Mouse (Mus musculus) liver, embryonic 14.5 days (tissue): Measurements from ENCODE around the gene Cldn3. TPM values are rescaled to one million over a fixed set of nuclear protein-coding genes. Genes with fewer than 3 reads are reported as not detected.
"Not testable (repeated sequence)": the region's sequence is repeated elsewhere in the genome, so short reads cannot be mapped to it uniquely, and the experiment has no call there.

Experiments used
- ATAC-seq: fragments of 200-750 bp; cut with Nextera tagmentation; 2 replicates; pipeline ENCODE4 v1.8.0; 2017; ENCODE audit warnings: moderate number of reproducible peaks, mild to moderate bottlenecking, moderate library complexity; ENCODE audit not compliant: insufficient read depth
- DNase-seq, 3 experiments: peaks; one replicate each; pipeline ENCODE4 v3.0.0-alpha.2; 2012 to 2013; ENCODE audit warnings: low read depth in 3 of 3, low spot score in 3 of 3
- H3K27ac ChIP-seq: fragments of 300-500 bp; sonication (generic); 2 replicates; pipeline ENCODE4 v1.5.1; 2014; ENCODE audit warnings: moderate library complexity, mild to moderate bottlenecking, control low read depth, inconsistent platforms
- H3K27me3 ChIP-seq: fragments of 300-500 bp; sonication (generic); 2 replicates; pipeline ENCODE4 v1.6.1; 2014; ENCODE audit warnings: mild to moderate bottlenecking, low read length, moderate library complexity; ENCODE audit not compliant: control insufficient read depth, insufficient read depth
- H3K36me3 ChIP-seq: fragments of 300-500 bp; sonication (generic); replicated peaks from 2 replicates; pipeline ENCODE4 v1.6.1; 2014; ENCODE audit warnings: low read depth; ENCODE audit not compliant: control insufficient read depth, insufficient read depth
- H3K4me1 ChIP-seq, 2 experiments: fragments of 200-500 bp in 1 of 2; fragments of 300-500 bp in 1 of 2; sonication (generic) in 1 of 2; replicated peaks; 2 replicates each; pipeline ENCODE4 v1.6.1; 2012 to 2014; ENCODE audit warnings: antibody characterized with exemption in 1 of 2, inconsistent platforms in 1 of 2, low read length in 1 of 2; ENCODE audit not compliant: control insufficient read depth in 2 of 2, insufficient read depth in 2 of 2
- H3K4me2 ChIP-seq: fragments of 300-500 bp; sonication (generic); 2 replicates; pipeline ENCODE4 v1.6.1; 2014; ENCODE audit warnings: low read depth, mild to moderate bottlenecking, control low read depth, moderate library complexity
- H3K4me3 ChIP-seq, 2 experiments: fragments of 200-500 bp in 1 of 2; fragments of 300-500 bp in 1 of 2; sonication (generic) in 1 of 2; 2 replicates each; pipeline ENCODE4 v1.5.1; 2012 to 2014; ENCODE audit warnings: low read depth in 2 of 2, low read length in 2 of 2, mild to moderate bottlenecking in 2 of 2, control low read depth in 1 of 2, inconsistent platforms in 1 of 2, moderate library complexity in 1 of 2; ENCODE audit not compliant: insufficient read depth in 1 of 2
- H3K9ac ChIP-seq: fragments of 300-500 bp; sonication (generic); replicated peaks from 2 replicates; pipeline ENCODE4 v1.6.1; 2014; ENCODE audit warnings: mild to moderate bottlenecking, control low read depth, moderate library complexity
- H3K9me3 ChIP-seq: fragments of 300-500 bp; sonication (generic); 2 replicates; pipeline ENCODE4 v1.6.1; 2016; ENCODE audit warnings: low read length, mixed read lengths; ENCODE audit not compliant: control insufficient read depth
- CTCF ChIP-seq: IDR thresholded peaks from 2 replicates; pipeline ENCODE4 v1.5.1; 2016; ENCODE audit warnings: antibody characterized with exemption, low read depth, control low read depth
- EP300 ChIP-seq: IDR thresholded peaks from 2 replicates; pipeline ENCODE4 v1.6.1; 2016; ENCODE audit warnings: antibody characterized with exemption, low read depth
- WGBS: fragments of 180-500 bp; shearing (Covaris S2); extraction: QIAGEN DNeasy Blood & Tissue Kit; methylation state at CpG from one replicate; pipeline ENCODE4 v1.1.7; 2014; ENCODE audit not compliant: insufficient replicate concordance; 5-methylcytosine and 5-hydroxymethylcytosine counted together
- polyA plus RNA-seq, 2 experiments: library from polyadenylated mRNA; depleted of rRNA in 1 of 2; stranded (reverse) in 1 of 2; unstranded in 1 of 2; fragments of >200 nt; fragmentation: Nextera tagmentation in 1 of 2; extraction: Ambion mirVana in 1 of 2; gene quantifications; 2 replicates each; pipeline versions ENCODE4 v1.2.1 to v1.2.3; 2012 to 2014

Cldn3 gene
- polyA plus RNA-seq, 2 experiments = 0.43 to 0.47 TPM

DNA sequence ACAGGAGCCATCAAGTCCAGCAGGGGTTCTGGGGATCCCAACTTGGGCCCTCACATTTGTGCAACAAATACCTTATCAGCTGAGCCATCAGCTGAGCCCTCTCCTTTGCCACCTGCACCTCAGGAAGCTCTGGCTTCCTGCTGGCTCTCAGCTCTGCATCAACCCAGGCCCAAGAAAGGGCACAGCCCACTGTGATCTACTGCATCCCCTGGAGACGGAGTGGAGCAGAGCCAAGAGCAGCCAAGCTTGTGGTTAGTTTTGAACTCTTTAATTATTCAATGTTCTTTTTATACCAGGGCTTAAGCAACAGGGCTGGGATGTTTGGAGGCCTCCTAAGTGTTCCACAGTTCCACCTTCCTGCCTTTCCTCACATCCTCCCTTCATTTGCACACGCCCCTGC lies 25.6 kb upstream of the Cldn3 start:
- H3K4me2 ChIP-seq = no peak overlapping the region
- WGBS = 68% methylated on average over 2 of the region's 2 CpGs
- no peak overlapping the region for H3K4me3 ChIP-seq
- no peaks in the 10 kb centered on the region; a peak in 1 of 4 replicates for H3K4me1 ChIP-seq
- no peak overlapping the region for H3K27ac ChIP-seq
- TF ChIP-seq EP300 (no peak), CTCF (no peak)
- ATAC-seq (no peak), DNase-seq (no peak)
- H3K9me3 ChIP-seq = no peaks in the 10 kb centered on the region
- no peak overlapping the region for H3K9ac ChIP-seq
- H3K27me3 ChIP-seq = no peaks in the 10 kb centered on the region
- H3K36me3 ChIP-seq = no peaks in the 10 kb centered on the region

DNA sequence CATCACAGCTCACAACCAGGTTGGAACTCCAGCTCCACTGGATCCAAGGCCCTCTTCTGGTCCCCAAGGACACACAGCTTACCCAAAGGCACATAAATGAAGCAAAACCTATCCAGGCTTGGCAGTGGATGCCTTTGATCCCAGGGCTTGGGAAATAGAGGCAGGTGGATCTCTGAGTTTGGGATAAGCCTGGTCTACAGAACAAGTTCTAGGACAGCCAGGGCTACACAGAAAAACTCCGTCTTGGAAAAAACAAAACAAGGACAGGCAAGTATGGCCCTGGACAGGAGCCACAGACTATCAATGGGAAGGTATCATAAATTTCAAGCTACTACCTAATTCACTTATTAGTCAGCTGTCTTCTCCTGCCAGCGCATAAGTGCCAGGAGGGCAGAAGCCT lies 24.5 kb upstream of the Cldn3 start:
- Histone ChIP-seq H3K36me3 (no peaks in the 10 kb centered on the region), H3K4me3 (no peak overlapping the region), H3K9me3 (no peaks in the 10 kb centered on the region), H3K27me3 (no peaks in the 10 kb centered on the region), H3K4me2 (no peak overlapping the region), H3K9ac (no peak overlapping the region), H3K4me1 (peaks cover 0 to 3% of the 10 kb centered on the region in 2 experiments; a peak in 2 of 4 replicates), H3K27ac (no peak overlapping the region)
- no peak for TF ChIP-seq CTCF
- no peak for TF ChIP-seq EP300
- ATAC-seq = no peak
- 75% methylated on average over 2 of the region's 2 CpGs for WGBS
- no peak for DNase-seq

DNA sequence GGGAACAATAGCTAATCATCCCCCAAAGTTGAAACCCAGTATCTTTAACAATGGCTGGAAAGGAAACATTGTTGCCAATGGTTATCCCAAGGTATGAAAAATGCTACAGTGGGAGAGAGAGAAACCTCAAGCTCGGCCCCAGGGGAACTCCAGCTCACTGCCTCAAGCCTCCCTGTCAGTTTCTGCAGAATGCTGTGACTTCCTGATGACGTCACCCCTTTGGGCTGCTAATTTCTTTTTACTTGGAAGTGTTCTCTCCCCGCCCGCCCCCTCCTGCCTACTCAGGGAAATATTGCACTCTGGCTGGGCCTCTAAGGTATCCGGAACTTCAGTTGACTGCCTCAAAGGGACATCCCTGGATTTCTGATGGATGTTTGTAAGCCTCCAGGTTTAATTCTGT lies 22.5 kb upstream of the Cldn3 start:
- H3K4me3 ChIP-seq = no peak overlapping the region
- no peaks in the 10 kb centered on the region for H3K36me3 ChIP-seq
- no peak for ATAC-seq
- DNase-seq = no peak
- H3K27me3 ChIP-seq = no peaks in the 10 kb centered on the region
- WGBS = 43% methylated on average over 5 of the region's 5 CpGs
- H3K27ac ChIP-seq = no peak overlapping the region
- no peak overlapping the region for H3K9ac ChIP-seq
- no peak for TF ChIP-seq EP300
- TF ChIP-seq CTCF = no peak
- no peak overlapping the region for H3K4me2 ChIP-seq
- H3K4me1 ChIP-seq = peaks cover 0 to 3% of the 10 kb centered on the region in 2 experiments; a peak in 2 of 4 replicates
- H3K9me3 ChIP-seq = no peaks in the 10 kb centered on the region

DNA sequence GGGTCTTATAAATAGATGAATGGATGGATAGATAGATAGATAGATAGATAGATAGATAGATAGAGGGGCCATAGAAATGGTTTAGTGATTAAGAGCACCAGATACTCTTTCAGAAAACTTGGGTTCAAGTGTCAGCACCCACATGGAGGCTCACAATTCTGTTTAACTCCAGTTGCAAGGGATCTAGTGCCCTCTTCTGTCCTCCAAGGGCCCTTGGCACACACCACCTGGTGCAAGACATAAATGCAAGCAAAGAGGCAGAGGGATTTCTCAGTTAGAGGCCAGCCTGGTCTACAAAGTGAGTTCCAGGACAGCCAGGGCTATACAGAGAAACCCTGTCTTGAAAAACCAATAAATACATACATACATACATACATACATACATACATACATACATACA lies 21.4 kb upstream of the Cldn3 start:
- H3K4me2 ChIP-seq, DNase-seq, H3K27me3 ChIP-seq, H3K4me3 ChIP-seq, H3K9ac ChIP-seq, ATAC-seq, H3K36me3 ChIP-seq, H3K27ac ChIP-seq, H3K4me1 ChIP-seq, H3K9me3 ChIP-seq: not testable (repeated sequence)
- TF ChIP-seq CTCF = peak; percentile 18; the same call in 1 of the 2 replicates

DNA sequence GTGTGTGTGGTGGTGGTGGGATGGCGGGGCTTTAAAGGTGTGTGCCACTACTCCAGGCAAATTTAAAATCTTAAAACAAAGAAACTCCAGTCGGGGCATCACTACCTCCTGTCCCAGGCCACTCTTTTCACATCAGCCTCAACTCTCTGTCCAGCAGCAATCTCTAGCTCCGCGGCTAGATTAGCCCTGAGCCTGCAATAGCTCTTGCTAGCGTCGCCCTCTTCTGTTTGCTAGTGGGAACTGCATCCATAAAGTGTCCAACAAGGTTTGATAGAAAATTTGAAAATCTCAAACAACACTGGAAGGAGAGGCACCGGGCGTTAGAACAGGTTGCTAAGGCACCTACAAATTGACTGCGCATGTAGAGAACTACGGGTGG lies 20.6 kb upstream of the Cldn3 start:
- ATAC-seq = peak; percentile 66
- Histone ChIP-seq H3K9ac (peak overlapping the region; percentile 48), H3K4me1 (peaks cover 0 to 3% of the 10 kb centered on the region in 2 experiments; a peak in 1 of 4 replicates), H3K27me3 (no peaks in the 10 kb centered on the region), H3K27ac (no peak overlapping the region), H3K4me3 (peak overlapping the region; percentile 29 to 51; a peak in 3 of 4 replicates), H3K9me3 (no peaks in the 10 kb centered on the region), H3K4me2 (peak overlapping the region; percentile 81), H3K36me3 (no peaks in the 10 kb centered on the region)
- WGBS = 7% methylated on average over 10 of the region's 10 CpGs
- DNase-seq = peak; percentile 64 to 67 (median 66)
- TF ChIP-seq CTCF (peak; percentile 92), EP300 (no peak)
